Mouse (Mus musculus) forebrain, postnatal 0 days (tissue): ENCODE results near the gene Ddah1. TPM values are rescaled to one million over a fixed set of nuclear protein-coding genes. Genes with fewer than 3 reads are reported as not detected.
"Not testable (repeated sequence)": the region's sequence is repeated elsewhere in the genome, so short reads cannot be mapped to it uniquely, and the experiment has no call there.

Experiments
- ATAC-seq: fragments of 200-750 bp; cut with Nextera tagmentation; 2 replicates; pipeline ENCODE4 v1.8.0; 2017; ENCODE audit warnings: mild to moderate bottlenecking, moderate library complexity
- DNase-seq: peaks from one replicate; pipeline ENCODE4 v3.0.0-alpha.2; 2015
- H3K27ac ChIP-seq: fragments of 300-500 bp; sonication (generic); 2 replicates; pipeline ENCODE4 v1.5.1; 2014; ENCODE audit warnings: low read depth, mild to moderate bottlenecking, antibody characterized with exemption, low read length, moderate library complexity, mixed read lengths
- H3K27me3 ChIP-seq: fragments of 300-500 bp; sonication (generic); 2 replicates; pipeline ENCODE4 v1.6.1; 2014; ENCODE audit warnings: mild to moderate bottlenecking, low read length, mixed read lengths; ENCODE audit not compliant: insufficient read depth
- H3K36me3 ChIP-seq: fragments of 300-500 bp; sonication (generic); 2 replicates; pipeline ENCODE4 v1.6.1; 2014; ENCODE audit warnings: mild to moderate bottlenecking, moderate library complexity; ENCODE audit not compliant: insufficient read depth
- H3K4me1 ChIP-seq: fragments of 300-500 bp; sonication (generic); 2 replicates; pipeline ENCODE4 v1.6.1; 2014; ENCODE audit warnings: antibody characterized with exemption; ENCODE audit not compliant: insufficient read depth
- H3K4me2 ChIP-seq: fragments of 300-500 bp; sonication (generic); 2 replicates; pipeline ENCODE4 v1.6.1; 2014; ENCODE audit warnings: low read depth, mild to moderate bottlenecking, moderate library complexity
- H3K4me3 ChIP-seq: fragments of 300-500 bp; sonication (generic); 2 replicates; pipeline ENCODE4 v1.5.1; 2014; ENCODE audit warnings: low read depth, low read length, mixed read lengths
- H3K9ac ChIP-seq: fragments of 300-500 bp; sonication (generic); 2 replicates; pipeline ENCODE4 v1.6.1; 2014; ENCODE audit warnings: mild to moderate bottlenecking
- H3K9me3 ChIP-seq: fragments of 300-500 bp; sonication (generic); 2 replicates; pipeline ENCODE4 v1.6.1; 2016; ENCODE audit warnings: low read length
- CTCF ChIP-seq: sonication (generic); IDR thresholded peaks from 2 replicates; pipeline ENCODE4 v1.5.1; 2016; ENCODE audit warnings: antibody characterized with exemption, control low read depth, low read depth
- WGBS: fragments of 180-500 bp; shearing (Covaris S2); extraction: QIAGEN DNeasy Blood & Tissue Kit; methylation state at CpG from one replicate; pipeline ENCODE4 v1.1.7; 2014; 5-methylcytosine and 5-hydroxymethylcytosine counted together
- polyA plus RNA-seq: library from polyadenylated mRNA; unstranded; fragments of >200 nt; fragmentation: Nextera tagmentation; extraction: Ambion mirVana; gene quantifications from 2 replicates; pipeline ENCODE4 v1.2.1, GENCODE M21; 2015
- total RNA-seq: library from RNA; depleted of rRNA; stranded (reverse); fragments of >200 nt; gene quantifications from 2 replicates; pipeline ENCODE4 v1.2.3, GENCODE M21; 2014

Gene Ddah1
- total and polyA plus RNA-seq, 2 experiments from 2014 or later = 147 to 206 TPM

DNA sequence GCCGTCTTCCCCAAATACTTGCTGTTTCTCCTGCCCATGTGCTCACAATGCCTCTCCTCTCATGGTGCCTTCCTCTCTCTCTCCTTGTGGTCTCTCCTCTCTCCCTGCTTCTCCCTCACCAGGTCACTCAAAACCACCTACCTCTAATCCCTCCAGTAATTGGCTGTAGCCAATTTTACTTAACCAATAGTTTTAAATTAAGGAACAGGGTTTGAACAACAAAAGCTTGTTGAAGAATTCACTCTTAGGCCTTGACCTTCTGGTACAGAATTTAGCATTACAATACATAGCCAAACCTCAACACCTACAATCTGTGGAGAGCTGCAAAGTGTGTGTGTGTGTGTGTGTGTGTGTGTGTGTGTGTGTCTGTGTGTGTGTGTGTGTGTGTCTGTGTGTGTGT is 114.8 kb downstream of the Ddah1 start:
- Histone ChIP-seq H3K9ac (no peak overlapping the region), H3K9me3 (no peaks in the 10 kb centered on the region), H3K4me3 (no peak overlapping the region), H3K27ac (no peak overlapping the region), H3K4me2 (no peak overlapping the region), H3K36me3 (no peaks in the 10 kb centered on the region), H3K4me1 (no peaks in the 10 kb centered on the region), H3K27me3 (no peaks in the 10 kb centered on the region)
- DNase-seq (no peak), ATAC-seq (no peak)
- no peak for TF ChIP-seq CTCF
- WGBS = 71% methylated on average over 1 of the region's 1 CpGs

- no peaks in the 10 kb centered on the region for H3K4me1 ChIP-seq
- no peaks in the 10 kb centered on the region for H3K36me3 ChIP-seq
- no peak overlapping the region for H3K4me2 ChIP-seq
- H3K27ac ChIP-seq = no peak overlapping the region
- H3K9me3 ChIP-seq = no peaks in the 10 kb centered on the region
- no peak for DNase-seq
- no peak for TF ChIP-seq CTCF
- H3K9ac ChIP-seq = no peak overlapping the region
- ATAC-seq = no peak
- H3K4me3 ChIP-seq = no peak overlapping the region
- no peaks in the 10 kb centered on the region for H3K27me3 ChIP-seq
- WGBS = 79% methylated on average over 4 of the region's 4 CpGs
Observed at GRCm38 (mm10) chr3:145874126-145874525, 115.7 kb downstream of the Ddah1 start.

GRCm38 (mm10) chr3:145876120-145876519 is 117.6 kb downstream of the Ddah1 start:
- ATAC-seq = no peak
- no peaks in the 10 kb centered on the region for H3K36me3 ChIP-seq

DNA sequence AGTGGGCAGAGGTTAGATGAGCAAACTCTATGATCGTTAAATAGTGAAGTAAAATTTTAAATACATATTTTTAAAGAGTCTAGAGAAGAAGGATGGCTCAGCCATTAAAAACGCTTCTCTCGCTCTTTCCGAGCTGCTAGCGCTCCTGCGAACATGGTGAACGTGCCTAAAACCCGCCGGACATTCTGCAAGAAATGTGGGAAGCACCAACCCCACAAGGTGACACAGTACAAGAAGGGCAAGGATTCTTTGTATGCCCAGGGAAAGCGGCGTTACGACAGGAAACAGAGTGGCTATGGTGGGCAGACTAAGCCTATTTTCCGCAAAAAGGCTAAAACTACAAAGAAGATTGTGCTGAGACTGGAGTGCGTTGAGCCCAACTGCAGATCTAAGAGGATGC is 120.4 kb downstream of the Ddah1 start:
- not testable (repeated sequence) for H3K4me1 ChIP-seq, H3K27me3 ChIP-seq, H3K36me3 ChIP-seq, H3K4me3 ChIP-seq, H3K4me2 ChIP-seq, H3K9ac ChIP-seq, H3K27ac ChIP-seq, DNase-seq, H3K9me3 ChIP-seq, ATAC-seq
- 84% methylated on average over 13 of the region's 14 CpGs for WGBS

More at GRCm38 (mm10) chr3:145876120-145876519, 117.6 kb downstream of the Ddah1 start:
- H3K27ac ChIP-seq = no peak overlapping the region
- no peak for DNase-seq
- 85% methylated on average over 11 of the region's 11 CpGs for WGBS
- no peaks in the 10 kb centered on the region for H3K9me3 ChIP-seq
- TF ChIP-seq CTCF = no peak
- no peak overlapping the region for H3K9ac ChIP-seq
- H3K4me2 ChIP-seq = no peak overlapping the region
- no peak overlapping the region for H3K4me3 ChIP-seq
- H3K27me3 ChIP-seq = no peaks in the 10 kb centered on the region
- H3K4me1 ChIP-seq = no peaks in the 10 kb centered on the region

GRCm38 (mm10) chr3:145880335-145880734 is 121.9 kb downstream of the Ddah1 start:
- no peaks in the 10 kb centered on the region for H3K27me3 ChIP-seq
- H3K27ac ChIP-seq = no peak overlapping the region
- H3K9me3 ChIP-seq = no peaks in the 10 kb centered on the region
- WGBS = 85% methylated on average over 1 of the region's 1 CpGs
- no peaks in the 10 kb centered on the region for H3K36me3 ChIP-seq
- H3K4me1 ChIP-seq = no peaks in the 10 kb centered on the region
- TF ChIP-seq CTCF = no peak
- H3K4me3 ChIP-seq = no peak overlapping the region
- ATAC-seq (no peak), DNase-seq (no peak)
- no peak overlapping the region for H3K9ac ChIP-seq
- H3K4me2 ChIP-seq = no peak overlapping the region

GRCm38 (mm10) chr3:145882076-145882874 is 123.8 kb downstream of the Ddah1 start:
- no peak for TF ChIP-seq CTCF
- WGBS = 49% methylated on average over 15 of the region's 15 CpGs
- peak; percentile 28; the same call in 1 of the 2 replicates for ATAC-seq
- DNase-seq = peak; percentile 18
- no peak overlapping the region for H3K9ac ChIP-seq
- no peaks in the 10 kb centered on the region; the same call in 1 of the 2 replicates for H3K4me1 ChIP-seq
- no peak overlapping the region for H3K4me2 ChIP-seq
- no peaks in the 10 kb centered on the region for H3K27me3 ChIP-seq
- H3K27ac ChIP-seq = no peak overlapping the region; the same call in 1 of the 2 replicates
- H3K4me3 ChIP-seq = no peak overlapping the region
- H3K36me3 ChIP-seq = no peaks in the 10 kb centered on the region
- H3K9me3 ChIP-seq = no peaks in the 10 kb centered on the region

DNA sequence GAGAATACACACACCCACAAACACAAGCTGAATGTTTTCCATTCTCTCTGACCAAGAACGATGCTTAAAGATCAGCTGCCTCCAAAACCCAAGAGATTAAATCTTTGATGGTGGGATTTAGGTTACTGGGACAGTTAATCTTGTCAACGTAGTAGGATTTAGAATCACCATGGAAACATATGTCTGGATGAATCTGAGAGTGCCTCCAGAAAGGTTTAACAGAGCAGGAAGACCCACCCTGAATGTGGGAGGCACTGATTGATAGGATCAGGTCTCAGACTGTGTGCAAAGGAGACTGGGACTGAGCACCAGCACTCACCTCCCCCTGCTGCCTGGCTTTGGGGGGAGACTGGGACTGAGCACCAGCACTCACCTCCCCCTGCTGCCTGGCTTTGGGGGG is 124.8 kb downstream of the Ddah1 start:
- Histone ChIP-seq H3K9ac (no peak overlapping the region), H3K4me2 (no peak overlapping the region), H3K27me3 (no peaks in the 10 kb centered on the region), H3K4me1 (no peaks in the 10 kb centered on the region; the same call in 1 of the 2 replicates), H3K27ac (no peak overlapping the region), H3K4me3 (no peak overlapping the region), H3K9me3 (no peaks in the 10 kb centered on the region), H3K36me3 (no peaks in the 10 kb centered on the region)
- TF ChIP-seq CTCF = no peak
- 23% methylated on average over 2 of the region's 2 CpGs for WGBS
- DNase-seq = no peak
- ATAC-seq = peak; percentile 40; the same call in 1 of the 2 replicates
